Mouse (Mus musculus) cerebellum, postnatal 10 days (tissue): ENCODE results near the gene Stfa2.
"Not testable (repeated sequence)": the region's sequence is repeated elsewhere in the genome, so short reads cannot be mapped to it uniquely, and the experiment has no call there.

Experiments
- DNase-seq, 2 experiments: peaks; one replicate each; pipeline ENCODE4 v3.0.0; 2021; ENCODE audit warnings: mixed read lengths in 2 of 2

Gene Stfa2

DNA sequence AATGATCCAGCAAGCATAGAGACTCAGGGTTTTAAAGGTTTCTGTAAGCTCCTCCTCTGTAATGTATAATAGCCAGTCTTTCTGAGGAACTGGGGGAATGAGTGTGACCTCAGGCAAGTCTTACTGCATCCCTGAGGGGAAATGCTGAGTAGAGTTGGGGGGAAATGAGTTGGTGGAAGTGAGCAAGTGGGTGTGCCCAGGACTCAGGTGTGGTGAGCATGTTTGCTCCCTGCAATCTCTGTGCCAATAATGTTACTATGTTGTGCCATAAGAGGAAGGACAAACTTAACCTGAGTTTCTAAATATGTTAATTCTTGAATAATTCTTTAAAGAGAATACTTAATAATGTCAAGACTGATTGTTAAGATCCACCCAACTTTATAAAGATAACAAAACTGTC, at the start of gene Stfa2:
TSS of gene Stfa2 (minus strand) at position 101 of the 400 bp plus-strand sequence.
- no peak for DNase-seq

DNA sequence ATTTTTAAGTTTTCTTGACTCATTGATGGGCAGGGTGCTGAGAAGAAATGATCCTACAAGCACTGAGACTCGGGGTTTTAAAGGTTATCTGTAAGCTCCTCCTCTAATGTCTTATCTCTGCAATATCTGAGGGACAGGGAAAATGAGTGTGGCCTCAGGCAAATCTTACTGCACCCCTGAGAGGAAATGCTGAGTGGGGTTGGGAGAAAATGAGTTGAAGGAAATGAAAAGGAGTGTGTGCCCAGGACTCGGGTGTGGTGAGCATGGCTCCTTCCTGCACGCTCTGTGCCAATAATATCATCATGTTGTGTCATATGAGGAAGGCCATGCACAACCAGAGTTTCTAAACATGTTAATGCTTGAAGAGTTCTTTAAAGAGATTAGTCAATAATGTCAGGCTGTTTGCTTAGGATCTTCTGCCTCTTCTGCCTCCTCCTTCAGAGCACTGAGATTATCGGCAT, 47.1 kb upstream of the Stfa2 start, which contains the start of gene Stfa3:
TSS of gene Stfa3 (minus strand) at position 51 of the 461 bp plus-strand sequence.
- DNase-seq: no peak

DNA sequence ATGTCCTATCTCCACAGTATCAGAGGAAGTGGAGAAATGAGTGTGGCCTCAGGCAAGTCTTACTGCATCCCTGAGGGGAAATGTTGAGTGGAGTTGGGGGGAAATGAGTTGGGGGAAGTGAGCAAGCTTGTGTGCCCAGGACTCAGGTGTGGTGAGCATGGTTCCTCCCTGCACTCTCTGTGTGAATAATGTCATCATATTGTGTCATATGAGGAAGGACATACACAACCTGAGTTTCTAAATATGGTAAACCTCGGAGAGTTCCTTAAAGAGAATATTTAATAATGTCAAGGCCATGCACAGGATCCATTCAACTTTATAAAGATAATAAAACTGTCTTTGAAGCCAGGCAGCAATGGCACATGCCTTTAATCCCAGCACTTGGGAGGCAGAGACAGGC, 12.7 kb upstream of the Stfa2 start:
- DNase-seq: not testable (repeated sequence)

DNA sequence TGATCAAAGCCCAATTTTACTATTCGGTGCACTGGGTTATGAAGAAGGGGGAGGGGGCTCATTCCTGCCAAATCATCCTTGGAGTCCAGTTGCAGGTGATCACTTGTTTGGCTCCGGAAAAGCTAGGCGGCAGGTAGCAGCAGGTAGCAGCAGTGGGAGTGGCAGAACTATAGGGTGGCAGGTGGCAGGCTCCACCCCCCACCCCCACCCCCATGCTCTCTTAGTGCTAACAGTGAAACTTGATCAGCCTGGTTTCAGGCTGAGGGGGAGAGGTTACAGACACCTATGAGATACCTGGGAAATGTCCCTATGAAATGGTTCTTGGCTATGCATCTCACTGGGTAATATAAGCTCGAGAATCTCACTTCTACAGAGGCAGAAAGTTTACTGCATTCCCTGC, 19.2 kb downstream of the Stfa2 start:
- no peak for DNase-seq

DNA sequence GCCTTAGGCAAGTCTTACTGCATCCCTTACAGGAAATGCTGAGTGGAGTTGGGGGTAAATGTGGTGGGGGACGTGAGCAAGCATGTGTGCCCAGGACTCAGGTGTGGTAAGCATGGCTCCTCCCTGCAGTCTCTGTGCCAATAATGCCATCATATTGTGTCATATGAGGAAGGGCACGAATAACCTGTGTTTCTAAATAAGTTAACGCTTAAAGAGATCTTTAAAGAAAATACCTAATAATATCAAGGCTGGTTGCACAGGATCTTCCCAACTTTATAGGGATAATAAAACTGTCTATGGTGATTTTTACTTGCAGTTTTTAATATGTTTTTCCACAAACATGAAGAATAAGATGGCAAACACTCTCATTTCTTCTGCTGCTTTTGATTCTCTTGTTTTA, 40.6 kb downstream of the Stfa2 start, which contains the start of gene BC100530:
TSS of gene BC100530 (minus strand) at position 101 of the 400 bp plus-strand sequence.
- DNase-seq: not testable (repeated sequence)
